ENCODE assay signal across 16 mouse cellular contexts in genomic region chr5:101816822-101817221, GRCm38 (mm10). TPM values are rescaled to one million over a fixed set of nuclear protein-coding genes. Genes with fewer than 3 reads are reported as not detected.
DNase-seq lines count a peak whose midpoint lies in the region; ATAC-seq and TF ChIP-seq lines count a peak whose summit lies in the region.
"Had no signal": no experiment of that assay in that cellular context is flagged by ENCODE, and none has a peak within 500 bp of the region (broad histone marks: within the 10 kb centered on the region; RNA-seq: fewer than 3 reads in every experiment).

No protein-coding gene starts in this region.

- TF ChIP-seq CTCF in thymus, adult 2 months (IDR thresholded peaks at IDR 0.05; ENCODE audit: borderline replicate concordance, control insufficient read depth, extremely low read depth, insufficient read depth, low read length, poor library complexity): no peak

- H3K4me2 ChIP-seq in kidney, embryonic 14.5 days (replicated peaks; ENCODE audit: low read depth, low read length): no peak overlapping the region
- H3K4me2 ChIP-seq: embryonic facial prominence, embryonic 15.5 days; liver, embryonic 13.5 days; neural tube, embryonic 15.5 days; stomach, embryonic 15.5 days had no signal

- H3K36me3 ChIP-seq in kidney, embryonic 14.5 days (ENCODE audit: control insufficient read depth, insufficient read depth, low read length): no peaks in the 10 kb centered on the region
- no peaks in the 10 kb centered on the region for H3K36me3 ChIP-seq in thymus, adult 2 months (ENCODE audit: control insufficient read depth, insufficient read depth, low read length)
- H3K36me3 ChIP-seq: embryonic facial prominence, embryonic 15.5 days; liver, embryonic 13.5 days; midbrain, embryonic 10.5 days; neural tube, embryonic 15.5 days; stomach, embryonic 15.5 days had no signal

- no peak overlapping the region for H3K9ac ChIP-seq in kidney, embryonic 14.5 days (ENCODE audit: low read depth, low read length)
- H3K9ac ChIP-seq: embryonic facial prominence, embryonic 15.5 days; liver, embryonic 13.5 days; neural tube, embryonic 15.5 days; stomach, embryonic 15.5 days had no signal

- ATAC-seq in frontal cortex, adult (ENCODE audit: low TSS enrichment): peak; percentile 57
- ATAC-seq in kidney, embryonic 14.5 days (ENCODE audit: low FRiP score, low TSS enrichment): peak; percentile 93
- ATAC-seq in hematopoietic stem cell, adult 5-6 weeks (replicated peaks in 1 of 2; ENCODE audit: insufficient read depth in 1 of 2, low FRiP score in 2 of 2, low TSS enrichment in 1 of 2, low read depth in 1 of 2, poor library complexity in 2 of 2, severe bottlenecking in 2 of 2): peak; percentile 83 to 91
- ATAC-seq: intestine, postnatal 0 days had no signal

- H3K27ac ChIP-seq in kidney, embryonic 14.5 days (ENCODE audit: low read depth, low read length): peak overlapping the region; percentile 39; the same call in 1 of the 2 replicates
- H3K27ac ChIP-seq in thymus, adult 2 months (ENCODE audit: control insufficient read depth, insufficient read depth, low read length): no peak overlapping the region
- H3K27ac ChIP-seq: embryonic facial prominence, embryonic 15.5 days; liver, embryonic 13.5 days; midbrain, embryonic 10.5 days; neural tube, embryonic 15.5 days; stomach, embryonic 15.5 days had no signal

- TF ChIP-seq POLR2A in thymus, adult 2 months (IDR thresholded peaks at IDR 0.05; ENCODE audit: control insufficient read depth, extremely low read depth, insufficient read depth, low read length, poor library complexity): no peak

- no peak overlapping the region for H3K4me3 ChIP-seq in kidney, embryonic 14.5 days (ENCODE audit: low read length)
- no peak overlapping the region for H3K4me3 ChIP-seq in thymus, adult 2 months (ENCODE audit: control insufficient read depth, insufficient read depth, low read length)
- H3K4me3 ChIP-seq: embryonic facial prominence, embryonic 15.5 days; liver, embryonic 13.5 days; midbrain, embryonic 10.5 days; neural tube, embryonic 15.5 days; stomach, embryonic 15.5 days had no signal

- DNase-seq in frontal cortex, postnatal 10 days (ENCODE audit: low spot score in 2 of 2): no peak
- DNase-seq in kidney, adult 9 months: no peak
- peak; percentile 62 for DNase-seq in 3134 (ENCODE audit: extremely low read depth, insufficient read length, low spot score)
- no peak for DNase-seq in thymus, adult 2 months
- DNase-seq in layer of hippocampus, postnatal 25 days (ENCODE audit: extremely low spot score in 1 of 2, low spot score in 1 of 2): no peak
- DNase-seq: cerebellum, adult 2 months; liver, embryonic 13.5 days; right cerebral cortex, adult 18-20 months had no signal

- H3K9me3 ChIP-seq in kidney, embryonic 14.5 days (ENCODE audit: control insufficient read depth, low read length): no peaks in the 10 kb centered on the region
- H3K9me3 ChIP-seq: embryonic facial prominence, embryonic 15.5 days; liver, embryonic 13.5 days; midbrain, embryonic 10.5 days; neural tube, embryonic 15.5 days; stomach, embryonic 15.5 days had no signal

- WGBS in kidney, embryonic 14.5 days: 23% methylated on average over 7 of the region's 7 CpGs
- WGBS in thymus, adult 2 months: 11% methylated on average over 7 of the region's 7 CpGs

- no peaks in the 10 kb centered on the region for H3K27me3 ChIP-seq in kidney, embryonic 14.5 days (ENCODE audit: control insufficient read depth, insufficient read depth, low read length)
- H3K27me3 ChIP-seq in thymus, adult 2 months (ENCODE audit: control insufficient read depth, insufficient read depth, low read length): no peaks in the 10 kb centered on the region
- H3K27me3 ChIP-seq: liver, embryonic 13.5 days; neural tube, embryonic 15.5 days; stomach, embryonic 15.5 days had no signal

- H3K4me1 ChIP-seq in kidney, embryonic 14.5 days (ENCODE audit: control insufficient read depth, insufficient read depth, low read length): peaks cover 20% of the 10 kb centered on the region
- no peaks in the 10 kb centered on the region for H3K4me1 ChIP-seq in thymus, adult 2 months (replicated peaks; ENCODE audit: control insufficient read depth, insufficient read depth, low read length)
- H3K4me1 ChIP-seq: embryonic facial prominence, embryonic 15.5 days; liver, embryonic 13.5 days; neural tube, embryonic 15.5 days; stomach, embryonic 15.5 days had no signal

RNA-seq across cellular contexts. Expression of gene Cds1, which starts 51.9 kb away (rescaled TPM):
- polyA plus RNA-seq in kidney, embryonic 14.5 days (2014; fragmentation: Nextera tagmentation; extraction: Ambion mirVana): 6.4 and 10.9 TPM in 2 replicates
- total RNA-seq in hematopoietic stem cell, adult 5-6 weeks (2017): 11.9 and 16.2 TPM in 2 replicates
- 16.2 and 22.7 TPM in 2 replicates for polyA plus RNA-seq in thymus, adult 2 months (2012; rRNA removed)
- total RNA-seq in layer of hippocampus, postnatal 25 days (2021): 10 to 100 TPM; 63.2 to 67.9 TPM
